Mouse (Mus musculus): ENCODE measurements at regions not wholly inside any gene's neighbourhood (a gene's known extent, or its start where the extent isn't known, plus 50 kb on each side); places are given as distances from the start of the nearest gene placed in this dataset.
A peak's percentile ranks its signal among the peaks of the same experiment; 100 is the strongest.

DNA sequence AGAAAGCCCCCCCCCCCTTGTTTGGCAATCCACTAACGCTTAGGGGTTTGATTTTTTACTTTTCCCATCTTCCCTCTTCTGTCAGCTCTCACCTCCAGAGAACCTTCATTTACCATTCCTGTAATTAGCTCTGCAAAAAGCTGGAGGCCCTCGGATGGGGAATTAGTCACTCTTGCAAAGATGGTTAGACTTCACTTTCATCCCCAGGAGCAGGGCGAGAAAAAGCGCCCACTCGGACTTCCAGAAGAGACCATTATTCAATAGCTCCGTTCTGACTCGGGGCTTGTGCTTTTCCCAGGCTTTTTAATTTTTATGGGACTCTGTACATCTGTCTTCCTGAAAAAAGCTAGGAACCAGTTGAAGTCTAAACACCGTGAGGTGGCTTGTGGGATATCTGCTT, 73.7 kb upstream of the Map4k3 start:
- intact Hi-C loops (cut with DNase I) = loop anchor here (1.0 to 5.0 kb wide), 7 partner anchors 27 to 141 kb away; partner anchors contain the start of gene Map4k3

DNA sequence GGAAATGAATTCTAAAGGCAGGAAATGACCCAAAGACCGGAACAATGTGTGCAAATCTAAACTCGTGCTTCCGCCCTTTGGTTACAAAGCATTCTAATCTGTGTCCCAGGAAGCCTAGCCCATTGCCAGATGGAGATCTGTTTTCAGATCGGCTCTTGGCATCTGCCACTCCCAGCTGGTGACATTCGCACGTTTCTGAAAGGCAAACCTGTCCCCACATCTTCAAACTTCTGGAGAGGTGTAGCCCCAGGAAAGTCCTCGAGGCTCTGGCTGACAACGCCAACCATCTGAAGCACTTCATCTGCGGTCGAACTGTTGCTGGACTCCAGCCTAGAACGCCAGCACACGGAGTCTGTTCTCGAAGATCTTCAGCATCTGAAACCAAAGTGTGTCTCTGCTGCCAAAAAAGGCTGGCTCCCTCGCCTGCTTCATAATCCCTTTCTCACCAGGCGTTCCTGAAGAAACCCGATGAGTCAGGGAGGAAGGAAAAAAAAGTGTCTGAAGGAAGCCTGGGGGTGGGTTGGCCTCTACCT, 73.2 kb upstream of the Map4k3 start:
- intact Hi-C loops (cut with DNase I) = loop anchor here (1.0 to 5.0 kb wide), 7 partner anchors 26 to 141 kb away; partner anchors contain the start of gene Map4k3
- DNase-seq (ENCODE audit: extremely low spot score in 1 of 2, low spot score in 2 of 2) = peak; percentile 69 to 78
- H3K4me3 ChIP-seq = peak overlapping the region; percentile 2; the same call in 1 of the 2 replicates
- peak overlapping the region; percentile 90 for H3K27ac ChIP-seq
- TF ChIP-seq CTCF (IDR thresholded peaks at IDR 0.05) = no peak

More for the DNA sequence above, 73.7 kb upstream of the Map4k3 start:
- peak in 1 of 2 experiments; percentile 53 for DNase-seq (ENCODE audit: extremely low spot score in 1 of 2, low spot score in 2 of 2)
- no peak for TF ChIP-seq CTCF (IDR thresholded peaks at IDR 0.05)
- no peak overlapping the region for H3K4me3 ChIP-seq
- peak overlapping the region; percentile 90 for H3K27ac ChIP-seq

DNA sequence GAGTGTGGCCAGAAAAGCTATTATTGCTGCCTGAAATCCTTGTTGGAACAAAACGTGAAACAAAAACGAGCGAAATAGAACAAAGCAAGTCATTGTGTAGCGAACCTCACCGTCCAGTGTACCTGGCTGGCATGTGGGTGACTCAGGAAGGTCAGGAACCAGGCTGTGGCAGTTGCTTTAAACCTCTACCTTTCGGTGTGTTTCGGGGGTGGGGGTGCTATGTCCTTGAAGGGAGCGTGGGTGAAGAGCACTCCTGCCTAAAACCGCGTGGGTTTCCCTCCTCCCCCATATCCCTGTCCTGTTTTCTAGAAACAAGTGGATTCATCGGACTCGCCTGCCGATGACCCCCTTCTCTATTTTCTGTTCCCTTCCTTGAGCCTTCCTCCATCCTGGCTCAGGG, 72.6 kb upstream of the Map4k3 start:
- no peak for TF ChIP-seq CTCF (IDR thresholded peaks at IDR 0.05)
- Histone ChIP-seq H3K27ac (peak overlapping the region; percentile 90), H3K4me3 (no peak overlapping the region)
- peak in 1 of 2 experiments; percentile 32 for DNase-seq (ENCODE audit: extremely low spot score in 1 of 2, low spot score in 2 of 2)
- intact Hi-C loops (cut with DNase I) = loop anchor here (1.0 to 5.0 kb wide), 7 partner anchors 26 to 142 kb away; partner anchors contain the start of gene Map4k3

DNA sequence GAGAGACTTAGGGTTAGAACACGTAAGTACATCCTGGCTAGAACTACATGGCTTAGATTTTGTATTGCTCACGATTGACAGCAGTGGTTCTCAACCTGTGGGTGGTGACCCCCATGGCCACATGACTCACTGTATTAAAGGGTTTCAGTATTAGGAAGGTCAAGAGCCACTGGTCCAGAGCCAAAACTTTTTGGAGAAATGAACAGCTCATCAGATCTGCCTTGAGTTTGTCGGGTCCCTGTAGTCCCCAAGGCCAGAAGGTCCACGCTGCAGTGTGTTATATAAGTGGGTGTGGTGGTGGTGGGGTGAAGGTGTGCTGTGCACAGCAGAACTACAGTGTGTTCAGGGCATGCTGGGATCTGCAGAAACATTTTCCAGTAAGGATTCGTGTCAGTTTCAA, 72.2 kb upstream of the Map4k3 start:
- TF ChIP-seq CTCF (IDR thresholded peaks at IDR 0.05) = no peak
- intact Hi-C loops (cut with DNase I) = loop anchor here (2.0 to 5.0 kb wide), 3 partner anchors 72 to 142 kb away; partner anchors contain the start of gene Map4k3

DNA sequence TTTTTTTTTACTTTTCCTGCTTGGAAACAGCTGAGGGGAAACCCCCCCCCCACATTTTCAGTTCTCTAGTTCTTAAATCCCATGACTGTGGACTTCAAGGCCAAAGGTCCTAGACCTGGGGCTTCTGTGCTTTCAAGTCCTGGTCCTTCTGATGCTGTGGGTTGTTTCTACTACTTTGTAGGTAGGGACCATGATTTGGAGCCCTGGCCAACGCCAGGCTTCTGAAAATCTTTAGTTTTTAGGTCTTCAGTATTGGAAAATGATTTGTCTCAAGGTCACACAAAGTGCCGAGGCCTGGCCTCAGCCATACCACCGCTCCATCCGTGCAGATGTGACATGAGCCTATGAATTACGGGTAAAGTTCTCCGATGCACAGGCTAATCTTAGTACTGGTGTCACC, 70.8 kb upstream of the Map4k3 start:
- intact Hi-C loops (cut with DNase I) = no loop called here

More for the DNA sequence above, 72.2 kb upstream of the Map4k3 start:
- peak overlapping the region; percentile 90 for H3K27ac ChIP-seq
- H3K4me3 ChIP-seq = no peak overlapping the region
- no peak for DNase-seq (ENCODE audit: extremely low spot score in 1 of 2, low spot score in 2 of 2)

DNA sequence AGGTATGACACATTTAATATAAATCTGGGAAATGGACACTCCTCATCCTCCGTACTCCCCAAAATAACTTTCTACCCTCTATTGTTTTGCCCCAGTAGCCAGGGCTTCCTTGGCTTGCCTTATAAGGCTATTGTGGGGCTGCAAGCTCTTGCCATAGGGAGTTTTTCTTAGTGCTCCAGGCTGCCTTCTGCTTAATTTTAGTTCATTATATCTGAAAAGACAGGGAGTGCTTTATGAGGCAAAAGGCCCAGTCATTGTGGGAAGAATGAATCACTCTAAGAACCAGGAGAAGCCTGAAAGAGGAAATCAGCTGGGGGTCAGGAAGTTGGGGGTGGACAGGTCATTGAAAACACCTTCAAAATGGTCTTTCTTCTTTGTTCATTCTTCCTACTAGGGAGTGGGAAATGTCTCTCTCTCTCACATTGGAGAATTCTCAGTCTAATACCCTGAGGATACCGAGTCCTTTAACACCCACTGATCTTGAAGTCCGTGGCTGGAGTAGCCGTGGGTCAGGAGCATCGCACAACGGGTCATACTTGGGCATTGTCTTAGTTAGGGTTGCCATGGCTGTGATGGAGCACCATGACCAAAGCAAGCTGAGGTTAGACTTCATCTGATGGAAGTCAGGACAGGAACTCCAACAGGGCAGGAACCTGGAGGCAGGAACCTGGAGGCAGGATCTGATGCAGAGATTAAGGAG, 70.1 kb upstream of the Map4k3 start:
- no peak overlapping the region for H3K4me3 ChIP-seq
- TF ChIP-seq CTCF (IDR thresholded peaks at IDR 0.05) = no peak
- intact Hi-C loops (cut with DNase I) = no loop called here
- peak overlapping the region; percentile 45 for H3K27ac ChIP-seq
- no peak for DNase-seq (ENCODE audit: extremely low spot score in 1 of 2, low spot score in 2 of 2)

More for the DNA sequence above, 70.8 kb upstream of the Map4k3 start:
- TF ChIP-seq CTCF (IDR thresholded peaks at IDR 0.05) = no peak
- Histone ChIP-seq H3K4me3 (no peak overlapping the region), H3K27ac (peak overlapping the region; percentile 45; the same call in 1 of the 2 replicates)
- DNase-seq (ENCODE audit: extremely low spot score in 1 of 2, low spot score in 2 of 2) = no peak

DNA sequence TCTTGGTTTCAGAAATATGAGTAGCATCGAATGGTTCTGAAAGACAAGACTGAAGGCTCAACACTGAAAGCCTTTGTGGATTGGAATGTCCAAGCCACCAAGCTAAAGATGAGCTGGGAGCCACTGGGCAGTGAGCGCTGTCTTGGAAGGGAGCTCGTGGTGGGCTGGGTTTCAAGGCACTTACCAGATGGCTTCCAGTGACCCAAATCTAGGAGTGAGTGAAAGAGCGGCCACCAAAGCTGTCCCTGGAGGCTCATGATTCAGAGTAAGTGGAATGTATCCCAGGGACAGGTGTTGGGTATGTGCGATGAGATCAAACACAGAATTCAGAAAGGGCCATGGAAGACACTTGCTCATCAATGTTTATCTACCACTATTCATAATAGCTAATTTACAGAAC, 68.5 kb upstream of the Map4k3 start:
- intact Hi-C loops (cut with DNase I) = no loop called here
- no peak for DNase-seq (ENCODE audit: extremely low spot score in 1 of 2, low spot score in 2 of 2)
- Histone ChIP-seq H3K4me3 (no peak overlapping the region), H3K27ac (no peak overlapping the region)
- no peak for TF ChIP-seq CTCF (IDR thresholded peaks at IDR 0.05)

DNA sequence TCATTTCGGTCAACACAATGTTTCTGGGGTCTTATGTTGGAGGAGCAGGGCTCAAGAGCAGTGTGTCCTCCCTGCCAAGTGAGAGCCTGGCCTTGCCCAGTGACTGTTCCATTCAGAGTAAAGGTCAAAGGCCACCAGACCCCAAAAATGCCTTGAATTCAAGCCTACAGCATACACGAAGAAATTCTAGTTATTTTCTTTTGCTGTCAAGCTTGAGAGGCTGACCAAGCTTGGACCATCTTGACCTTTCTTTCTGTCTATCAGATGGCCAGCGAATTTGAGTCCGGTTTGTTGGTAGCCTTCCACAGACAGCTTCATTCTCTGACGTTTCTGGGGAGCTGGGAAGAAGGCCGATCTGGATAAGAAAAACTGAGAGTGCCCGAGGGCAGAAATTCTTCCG, 68.1 kb upstream of the Map4k3 start:
- no peak for TF ChIP-seq CTCF (IDR thresholded peaks at IDR 0.05)
- no peak overlapping the region for H3K4me3 ChIP-seq
- intact Hi-C loops (cut with DNase I) = no loop called here
- H3K27ac ChIP-seq = no peak overlapping the region
- DNase-seq (ENCODE audit: extremely low spot score in 1 of 2, low spot score in 2 of 2) = no peak

DNA sequence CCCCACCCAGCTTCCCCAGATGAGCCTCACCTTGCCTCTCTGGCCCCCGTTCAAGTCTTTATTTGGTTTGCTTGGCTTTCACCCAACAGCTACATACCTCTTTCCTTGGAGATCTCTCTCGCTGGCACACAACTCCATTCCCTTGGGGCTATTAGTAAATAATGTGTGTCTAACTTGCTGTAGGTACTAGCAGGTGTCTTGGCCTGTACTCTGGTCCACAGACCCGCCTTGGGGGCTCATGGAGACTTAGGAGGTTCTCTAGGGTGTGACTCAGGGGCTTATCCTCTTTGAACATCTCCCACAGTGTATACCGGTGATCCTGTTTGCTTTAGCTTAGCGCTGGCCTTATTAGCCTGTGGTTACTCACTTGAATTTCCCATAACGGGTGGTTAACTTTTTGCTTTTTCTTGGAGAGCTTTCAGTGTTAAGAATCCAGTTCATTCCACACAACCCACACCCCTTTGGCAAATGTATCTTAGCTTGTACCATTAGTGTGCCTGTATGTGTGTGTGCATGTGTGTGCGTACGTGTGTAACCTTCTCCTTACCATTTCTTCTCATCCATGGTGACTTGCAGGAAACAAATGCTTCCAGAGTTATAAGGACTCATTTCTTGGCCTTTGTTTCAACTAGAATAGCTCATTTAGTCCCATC, 67.3 kb upstream of the Map4k3 start:
- TF ChIP-seq CTCF (IDR thresholded peaks at IDR 0.05) = no peak
- intact Hi-C loops (cut with DNase I) = no loop called here
- Histone ChIP-seq H3K27ac (no peak overlapping the region), H3K4me3 (no peak overlapping the region)
- no peak for DNase-seq (ENCODE audit: extremely low spot score in 1 of 2, low spot score in 2 of 2)

DNA sequence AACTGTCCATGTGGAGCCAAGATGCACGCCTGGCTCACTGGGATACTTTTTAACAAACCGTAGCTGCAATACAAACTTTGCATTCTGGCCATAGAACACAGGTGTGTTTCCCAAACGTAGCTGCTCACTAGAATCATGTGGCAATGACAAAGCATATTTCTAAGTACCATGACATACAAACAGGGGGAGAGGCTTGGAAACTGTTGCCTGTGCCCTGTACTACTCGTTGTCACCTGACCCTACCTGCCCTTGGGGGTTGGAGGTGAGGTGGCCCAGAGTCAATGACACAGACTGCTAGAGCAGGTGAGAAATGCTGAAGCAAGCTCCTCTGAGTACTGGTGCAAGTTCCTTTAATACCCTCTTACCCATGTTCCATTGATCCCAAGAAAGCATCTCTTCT, 64.3 kb upstream of the Map4k3 start:
- no peak for DNase-seq (ENCODE audit: extremely low spot score in 1 of 2, low spot score in 2 of 2)
- intact Hi-C loops (cut with DNase I) = no loop called here
- no peak for TF ChIP-seq CTCF (IDR thresholded peaks at IDR 0.05)

DNA sequence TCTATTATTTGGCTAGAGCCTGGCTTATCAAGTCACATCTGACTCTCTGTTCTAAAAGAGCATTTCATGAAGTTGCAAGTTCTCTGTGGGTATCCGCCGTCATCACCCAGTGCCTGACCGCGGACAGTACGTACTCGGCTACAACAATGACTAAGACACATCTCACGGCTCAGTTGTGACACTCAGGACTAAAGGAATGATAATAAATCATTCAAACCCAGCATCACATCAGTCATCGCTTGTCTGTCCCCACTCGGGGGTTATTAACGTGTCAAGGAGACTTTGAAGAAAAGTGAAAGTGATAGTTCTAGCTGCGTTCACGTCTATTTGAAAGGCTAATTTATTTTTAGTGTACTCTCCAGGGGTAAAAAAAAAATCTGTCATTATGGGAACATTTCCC, 61.4 kb upstream of the Map4k3 start:
- TF ChIP-seq CTCF (IDR thresholded peaks at IDR 0.05) = no peak
- DNase-seq (ENCODE audit: extremely low spot score in 1 of 2, low spot score in 2 of 2) = no peak
- Histone ChIP-seq H3K4me3 (no peak overlapping the region), H3K27ac (no peak overlapping the region)
- intact Hi-C loops (cut with DNase I) = no loop called here

More for the DNA sequence above, 64.3 kb upstream of the Map4k3 start:
- Histone ChIP-seq H3K27ac (no peak overlapping the region), H3K4me3 (no peak overlapping the region)

DNA sequence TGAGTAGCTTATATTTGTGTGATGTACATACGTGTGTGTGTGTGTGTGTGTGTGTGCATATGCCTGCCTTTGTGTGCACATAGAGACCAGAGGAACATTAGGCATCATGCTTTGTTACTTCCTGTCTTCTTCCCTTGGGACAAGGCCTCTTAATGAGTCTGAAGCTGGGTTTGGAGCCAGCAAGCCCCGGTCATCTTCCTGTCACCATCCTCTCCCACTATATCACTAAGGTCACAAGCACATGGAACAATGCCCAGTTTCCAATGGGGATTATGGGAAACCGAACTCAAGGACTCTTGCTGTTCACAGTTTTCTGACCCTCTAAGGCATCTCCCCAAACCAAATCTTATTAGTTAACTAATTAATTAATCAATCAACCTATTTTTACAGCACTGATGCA, 60.7 kb upstream of the Map4k3 start:
- DNase-seq (ENCODE audit: extremely low spot score in 1 of 2, low spot score in 2 of 2) = no peak
- intact Hi-C loops (cut with DNase I) = no loop called here
- TF ChIP-seq CTCF (IDR thresholded peaks at IDR 0.05) = no peak
- Histone ChIP-seq H3K27ac (no peak overlapping the region), H3K4me3 (no peak overlapping the region)
